Mouse (Mus musculus): Measurements from ENCODE around the gene Mylk3. TPM values are rescaled to one million over a fixed set of nuclear protein-coding genes. Genes with fewer than 3 reads are reported as not detected.

The Mylk3 gene
- polyA plus RNA-seq (2012; rRNA removed), result 0.10 and 0.37 TPM in 2 replicates

GRCm38 (mm10) chr8:85386205-85386604 lies at the start of gene Mylk3:
Gene Mylk3, minus strand, starts transcription at chr8:85386345.

DNA sequence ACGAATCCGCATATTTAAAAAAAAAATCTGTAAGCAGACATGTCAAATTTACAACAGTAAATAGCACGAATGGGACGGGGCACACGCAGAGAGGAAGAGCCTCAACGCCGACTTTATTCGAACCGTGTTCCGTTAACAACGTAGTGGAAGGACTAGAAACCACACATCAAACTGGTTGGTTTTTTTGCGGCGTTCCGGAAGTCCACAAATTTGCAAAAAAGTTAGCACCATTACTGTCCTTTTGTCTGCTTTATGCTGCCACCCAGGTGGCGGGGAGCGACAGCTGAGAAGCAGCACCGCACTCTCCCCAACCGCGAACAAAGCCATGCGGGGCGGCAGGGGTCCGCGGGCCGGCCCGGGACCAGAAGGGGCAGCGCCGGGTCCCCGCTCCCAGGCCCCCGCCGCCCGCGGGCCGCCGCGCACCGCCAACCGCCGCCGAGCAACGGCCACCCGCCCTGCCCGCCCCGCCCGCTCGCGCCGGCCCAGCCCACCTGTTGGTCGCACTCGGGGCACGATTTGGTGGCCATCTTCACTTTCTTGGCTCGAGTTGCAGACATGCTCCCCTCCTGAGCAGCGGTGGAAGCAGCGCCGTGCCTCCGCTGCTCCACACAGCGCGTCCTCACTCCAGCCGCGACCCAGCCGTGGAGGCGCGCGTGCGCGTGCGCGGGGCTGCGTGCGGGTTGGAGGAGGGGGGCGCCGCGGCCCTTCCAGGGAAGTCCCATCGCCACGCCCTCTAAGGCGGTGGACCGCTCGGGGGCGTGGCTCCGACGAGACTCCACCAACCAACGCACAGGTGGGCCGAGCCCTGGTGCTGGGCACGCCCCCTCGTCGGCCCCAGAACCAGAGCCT lies 46.2 kb upstream of the Mylk3 start, which contains the start of gene 4921524J17Rik:
Gene 4921524J17Rik (minus strand): TSS at position 666 of the 849 bp plus-strand sequence.

GRCm38 (mm10) chr8:85299434-85300077 lies 86.6 kb downstream of the Mylk3 start, which contains the start of the genes Orc6 and Vps35:
Gene Orc6, plus strand, starts transcription at chr8:85299632.
Gene Vps35, minus strand, starts transcription at chr8:85299802.

Other genes with a start within 250 kb of the Mylk3 start
- gene Cks1brt, start 234.4 kb downstream of the Mylk3 start, polyA plus RNA-seq (2012; rRNA removed), result not detected in 2 replicates
- not detected in 2 replicates for gene Olfr371, start 160.4 kb downstream of the Mylk3 start, polyA plus RNA-seq (2012; rRNA removed)
- gene Orc6, start 86.7 kb downstream of the Mylk3 start, polyA plus RNA-seq (2012; rRNA removed), result 2.2 and 2.4 TPM in 2 replicates
- gene Vps35, start 86.5 kb downstream of the Mylk3 start, polyA plus RNA-seq (2012; rRNA removed), result 1.6 and 2.3 TPM in 2 replicates
- gene 4921524J17Rik, start 46.5 kb upstream of the Mylk3 start, polyA plus RNA-seq (2012; rRNA removed), result 0.51 and 1.2 TPM in 2 replicates
- 39.5 and 94.7 TPM in 2 replicates for gene Gpt2, start 106.2 kb upstream of the Mylk3 start, polyA plus RNA-seq (2012; rRNA removed)
- gene Dnaja2, start 169.0 kb upstream of the Mylk3 start, polyA plus RNA-seq (2012; rRNA removed), result 2.0 and 2.4 TPM in 2 replicates